1 mouse cellular context compared by ENCODE assay signal in genomic region chr4:132794028-132794427, GRCm38 (mm10).
TF ChIP-seq lines count a peak whose summit lies in the region.

No protein-coding gene starts in this region.

TF ChIP-seq in CH12.LX, 34 proteins besides CTCF, POLR2A, EP300 and RAD21:
- no peak for TF ChIP-seq ZKSCAN1 (IDR thresholded peaks at IDR 0.05; ENCODE audit: borderline replicate concordance, low read depth, low read length)
- TF ChIP-seq ELF1 (IDR thresholded peaks at IDR 0.05; ENCODE audit: low read depth, low read length) = 0 out of 2 replicates have a peak, but pooled peaks have one; percentile 27
- TF ChIP-seq MXI1 (IDR thresholded peaks at IDR 0.05; ENCODE audit: low read depth, low read length) = peak; percentile 60; the same call in 1 of the 2 replicates
- no peak for TF ChIP-seq NELFE (IDR thresholded peaks at IDR 0.05; ENCODE audit: low read depth, low read length)
- peak; percentile 94 for TF ChIP-seq BHLHE40 (IDR thresholded peaks at IDR 0.05; ENCODE audit: low read depth, low read length)
- no peak for TF ChIP-seq TCF12 (IDR thresholded peaks at IDR 0.05; ENCODE audit: low read depth, low read length)
- no peak for TF ChIP-seq NRF1 (IDR thresholded peaks at IDR 0.05; ENCODE audit: low read depth, low read length)
- no peak for TF ChIP-seq MAFK (IDR thresholded peaks at IDR 0.05; ENCODE audit: insufficient replicate concordance, low read length)
- no peak for TF ChIP-seq USF2 (conservative IDR thresholded peaks at IDR 0.05; ENCODE audit: low read depth, low read length)
- no peak for TF ChIP-seq MYC (IDR thresholded peaks at IDR 0.05; ENCODE audit: low read depth, low read length)
- TF ChIP-seq CHD1 (IDR thresholded peaks at IDR 0.05; ENCODE audit: low read depth, low read length) = no peak
- TF ChIP-seq KAT2A (IDR thresholded peaks at IDR 0.05; ENCODE audit: insufficient replicate concordance, low read length) = no peak
- 0 out of 2 replicates have a peak, but pooled peaks have one; percentile 41 for TF ChIP-seq IRF4 (IDR thresholded peaks at IDR 0.05; ENCODE audit: low read depth, low read length)
- peak; percentile 68 for TF ChIP-seq ETS1 (conservative IDR thresholded peaks at IDR 0.05; ENCODE audit: low read depth, low read length)
- TF ChIP-seq MEF2A (IDR thresholded peaks at IDR 0.05; ENCODE audit: borderline replicate concordance, low read depth, low read length) = peak; percentile 52; the same call in 1 of the 2 replicates
- TF ChIP-seq ZNF384 (IDR thresholded peaks at IDR 0.05; ENCODE audit: low read depth, low read length) = peak; percentile 33; the same call in 1 of the 2 replicates
